Mouse (Mus musculus): ENCODE data around the gene Krt27.

The Krt27 gene

DNA sequence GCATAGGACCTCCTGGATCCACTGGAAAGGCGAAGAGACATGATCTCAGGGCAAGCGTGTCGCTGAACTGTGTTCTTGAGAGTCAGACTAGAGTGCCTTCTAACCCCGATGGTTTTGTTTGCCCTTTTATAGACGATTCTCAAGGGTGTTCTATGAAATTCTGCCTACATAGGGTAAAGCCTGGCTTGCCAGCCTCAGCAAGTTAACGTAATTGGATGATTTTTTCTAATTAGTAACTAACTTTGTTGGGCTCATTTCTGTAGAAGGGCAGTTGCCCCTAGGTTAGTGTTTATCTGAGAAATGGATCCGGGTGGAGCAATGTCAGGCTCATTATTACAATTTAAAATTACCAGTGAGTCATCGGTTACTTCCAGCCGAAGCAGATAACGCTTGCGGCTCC lies 28.1 kb downstream of the Krt27 start, which contains the start of gene Krt25:
Gene Krt25, minus strand, starts transcription at position 101 of the 400 bp plus-strand sequence.
- no peak for DNase-seq

DNA sequence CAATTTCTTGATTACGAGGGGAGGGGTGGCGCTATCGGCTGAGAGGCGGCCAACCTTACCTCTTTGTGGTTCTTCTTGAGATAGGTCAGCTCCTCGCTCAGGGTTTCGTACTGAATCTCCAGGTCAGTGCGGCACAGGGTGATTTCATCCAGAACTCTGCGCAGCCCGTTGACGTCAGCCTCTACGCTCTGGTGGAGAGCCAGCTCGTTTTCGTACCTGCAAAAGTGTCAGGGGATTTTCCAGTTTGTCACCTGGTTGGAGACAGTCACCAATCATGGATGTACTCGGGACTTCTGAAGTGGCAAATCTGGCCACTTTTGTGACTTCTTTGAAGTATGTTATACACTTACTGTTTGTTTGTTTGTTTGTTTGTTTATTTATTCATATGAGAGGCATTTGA lies 29.8 kb downstream of the Krt27 start:
- DNase-seq: no peak

DNA sequence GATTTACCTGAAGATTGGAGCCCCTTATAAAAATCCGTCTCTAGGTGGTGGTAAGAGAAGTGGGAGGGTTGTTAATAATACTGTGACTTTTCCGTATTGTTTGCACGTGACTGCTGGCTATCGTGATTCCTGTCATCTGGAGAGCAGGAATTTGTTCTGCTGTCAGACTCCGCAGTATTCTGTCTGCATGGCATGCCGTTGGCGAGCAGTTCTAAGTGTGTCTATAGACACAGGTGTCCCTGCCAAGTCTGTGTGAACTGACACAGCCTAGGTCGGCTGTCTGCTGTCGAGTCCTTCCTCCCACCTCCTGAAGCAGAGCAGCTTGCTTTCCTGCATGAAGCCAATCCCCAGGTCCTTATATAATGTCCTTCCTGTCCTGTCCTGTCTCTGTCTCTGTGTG lies 31.8 kb downstream of the Krt27 start:
- DNase-seq: no peak

GRCm38 (mm10) chr11:99316543-99316942 lies 34.4 kb downstream of the Krt27 start:
- no peak for DNase-seq

DNA sequence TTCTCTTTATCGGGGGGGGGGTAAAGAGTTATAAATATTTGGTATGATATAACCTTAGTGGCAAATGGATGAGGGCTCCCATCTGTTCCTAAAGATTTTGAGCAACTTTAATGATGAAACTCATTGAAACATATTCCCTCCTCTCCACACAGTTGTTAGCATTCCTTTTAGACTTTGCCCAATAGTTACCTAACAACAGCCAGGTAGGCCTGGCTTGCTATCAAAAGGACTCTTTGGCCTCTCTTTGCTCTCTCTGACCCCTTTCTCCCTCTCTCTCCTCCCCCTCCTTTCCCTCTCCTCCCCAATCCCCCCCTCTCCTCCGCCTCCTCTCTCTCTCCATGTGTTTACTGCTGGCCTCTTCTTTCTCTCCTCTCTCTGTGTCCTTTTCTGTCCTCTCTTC lies 36.3 kb downstream of the Krt27 start:
- no peak for DNase-seq

DNA sequence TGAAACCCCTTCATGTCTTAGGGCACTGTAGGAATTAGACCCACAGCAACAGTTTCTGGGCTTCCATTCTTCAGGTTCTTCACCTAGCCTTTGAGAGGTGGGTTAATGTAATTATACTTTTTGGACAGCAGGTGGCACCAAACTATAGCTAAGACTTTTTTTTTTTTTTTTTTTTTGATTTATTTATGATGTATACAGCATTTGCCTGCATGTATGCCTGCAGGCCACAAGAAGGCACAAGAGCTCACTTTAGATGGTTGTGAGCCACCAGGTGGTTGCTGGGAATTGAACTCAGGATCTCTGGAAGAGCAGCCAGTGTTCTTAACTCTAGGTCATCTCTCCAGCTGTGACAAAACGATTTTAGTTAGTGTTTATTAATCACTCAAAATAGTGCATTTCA lies 40.0 kb downstream of the Krt27 start:
- peak; percentile 8 to 10 for DNase-seq

DNA sequence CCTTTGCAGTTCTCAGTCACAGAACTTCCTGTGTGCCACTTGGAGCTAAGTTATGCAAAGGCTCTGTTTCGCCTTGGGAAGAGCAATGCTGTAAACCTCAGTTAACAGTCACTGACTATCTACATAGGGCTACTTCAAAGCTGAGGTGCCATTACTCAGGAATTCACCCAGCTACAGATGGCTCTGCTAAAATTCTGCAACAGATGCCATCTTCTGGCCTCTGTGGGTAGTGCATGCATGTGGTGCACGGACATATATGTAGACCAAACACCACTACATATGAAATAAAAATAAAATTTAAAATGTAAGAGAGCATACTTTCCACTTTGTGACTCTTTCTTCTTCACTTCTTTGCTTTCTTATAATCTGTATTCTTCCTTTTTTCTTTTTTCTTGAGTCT lies 43.3 kb downstream of the Krt27 start:
- peak; percentile 48 to 83 for DNase-seq
